ENCODE assay signal across 11 mouse cellular contexts in the genomic region with DNA sequence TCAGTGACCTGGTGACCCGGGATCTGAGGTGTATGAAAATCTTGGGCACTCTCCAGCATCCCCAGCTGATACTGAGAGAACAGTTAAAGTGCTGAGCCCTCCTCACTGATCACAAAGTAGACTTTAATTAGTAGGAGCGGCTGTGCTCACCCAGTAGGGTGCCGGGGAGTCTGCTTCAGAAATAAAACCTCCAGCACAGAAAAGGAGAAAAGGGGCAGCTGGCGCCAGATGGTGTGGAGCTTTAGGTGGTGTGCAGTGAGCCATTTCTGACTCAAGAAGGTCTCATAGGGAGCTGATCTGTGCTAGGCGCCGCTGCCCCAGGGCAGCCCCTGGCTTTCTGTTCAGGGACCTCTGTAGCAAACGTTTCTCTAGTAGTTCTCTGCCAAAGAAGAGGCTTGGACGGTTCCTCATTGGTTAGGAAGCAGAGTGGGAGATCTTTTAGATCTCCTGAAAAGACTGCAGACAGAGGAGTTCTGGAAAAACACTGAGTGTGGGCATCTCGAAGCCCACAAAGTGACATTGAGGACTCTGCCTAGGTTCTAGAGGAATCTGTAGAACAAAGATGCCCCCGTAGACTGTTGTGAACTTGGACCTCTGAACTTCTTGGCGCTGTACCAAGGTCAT.
DNase-seq lines count a peak whose midpoint lies in the region; ATAC-seq and TF ChIP-seq lines count a peak whose summit lies in the region.
"Had no signal": no experiment of that assay in that cellular context is flagged by ENCODE, and none has a peak within 500 bp of the region (broad histone marks: within the 10 kb centered on the region; RNA-seq: fewer than 3 reads in every experiment).

No protein-coding gene starts in this region.

- H3K27ac ChIP-seq in neural tube, embryonic 11.5 days (ENCODE audit: low read depth, low read length) = no peak overlapping the region
- no peak overlapping the region for H3K27ac ChIP-seq in neural tube, embryonic 15.5 days (replicated peaks)
- no peak overlapping the region for H3K27ac ChIP-seq in embryonic facial prominence, embryonic 12.5 days
- no peak overlapping the region for H3K27ac ChIP-seq in heart, embryonic 12.5 days (ENCODE audit: poor library complexity, severe bottlenecking)
- H3K27ac ChIP-seq in stomach, postnatal 0 days (replicated peaks) = no peak overlapping the region
- H3K27ac ChIP-seq: heart, embryonic 15.5 days; liver, embryonic 15.5 days had no signal

- 43% methylated on average over 11 of the region's 11 CpGs for WGBS in neural tube, embryonic 11.5 days
- WGBS in neural tube, embryonic 15.5 days = 41% methylated on average over 11 of the region's 11 CpGs
- WGBS in embryonic facial prominence, embryonic 12.5 days = 42% methylated on average over 11 of the region's 11 CpGs
- 56% methylated on average over 11 of the region's 11 CpGs for WGBS in heart, embryonic 12.5 days
- 65% methylated on average over 11 of the region's 11 CpGs for WGBS in stomach, postnatal 0 days

- H3K4me2 ChIP-seq in neural tube, embryonic 11.5 days (ENCODE audit: low read depth) = no peak overlapping the region
- no peak overlapping the region for H3K4me2 ChIP-seq in neural tube, embryonic 15.5 days
- no peak overlapping the region for H3K4me2 ChIP-seq in embryonic facial prominence, embryonic 12.5 days (replicated peaks)
- H3K4me2 ChIP-seq in heart, embryonic 12.5 days = no peak overlapping the region
- no peak overlapping the region for H3K4me2 ChIP-seq in stomach, postnatal 0 days (replicated peaks; ENCODE audit: low read depth)
- H3K4me2 ChIP-seq: heart, embryonic 15.5 days; liver, embryonic 15.5 days had no signal

- no peaks in the 10 kb centered on the region for H3K27me3 ChIP-seq in neural tube, embryonic 11.5 days (ENCODE audit: control insufficient read depth, insufficient read depth, low read length)
- H3K27me3 ChIP-seq in neural tube, embryonic 15.5 days (replicated peaks) = no peaks in the 10 kb centered on the region
- H3K27me3 ChIP-seq in embryonic facial prominence, embryonic 12.5 days = no peaks in the 10 kb centered on the region
- no peaks in the 10 kb centered on the region for H3K27me3 ChIP-seq in heart, embryonic 12.5 days (replicated peaks)
- H3K27me3 ChIP-seq in stomach, postnatal 0 days (ENCODE audit: control insufficient read depth, insufficient read depth, low read length) = no peaks in the 10 kb centered on the region
- H3K27me3 ChIP-seq: heart, embryonic 15.5 days; liver, embryonic 15.5 days had no signal

- H3K36me3 ChIP-seq in neural tube, embryonic 11.5 days (ENCODE audit: control insufficient read depth, insufficient read depth, low read length) = no peaks in the 10 kb centered on the region
- no peaks in the 10 kb centered on the region for H3K36me3 ChIP-seq in neural tube, embryonic 15.5 days
- no peaks in the 10 kb centered on the region for H3K36me3 ChIP-seq in embryonic facial prominence, embryonic 12.5 days
- no peaks in the 10 kb centered on the region for H3K36me3 ChIP-seq in heart, embryonic 12.5 days
- H3K36me3 ChIP-seq in stomach, postnatal 0 days (ENCODE audit: control insufficient read depth, insufficient read depth, low read length) = no peaks in the 10 kb centered on the region
- H3K36me3 ChIP-seq: heart, embryonic 15.5 days; liver, embryonic 15.5 days had no signal

- no peak for DNase-seq in neural tube, embryonic 11.5 days (ENCODE audit: low spot score)
- peak; percentile 6 to 10 for DNase-seq in kidney, postnatal 4 days
- DNase-seq in right cerebral cortex, postnatal 4 days = peak; percentile 5
- DNase-seq in thymus, postnatal 0 days (ENCODE audit: low spot score) = no peak
- DNase-seq in stomach, postnatal 0 days (ENCODE audit: low spot score) = no peak
- DNase-seq: spleen, adult 18-20 months had no signal

- TF ChIP-seq CTCF in stomach, postnatal 0 days (IDR thresholded peaks at IDR 0.05; ENCODE audit: low read depth) = no peak

- no peak for TF ChIP-seq EP300 in stomach, postnatal 0 days (optimal IDR thresholded peaks at IDR 0.05)

- no peaks in the 10 kb centered on the region for H3K9me3 ChIP-seq in neural tube, embryonic 11.5 days (ENCODE audit: control insufficient read depth, low read length)
- H3K9me3 ChIP-seq in neural tube, embryonic 15.5 days (replicated peaks) = no peaks in the 10 kb centered on the region
- no peaks in the 10 kb centered on the region for H3K9me3 ChIP-seq in embryonic facial prominence, embryonic 12.5 days
- 0 out of 2 replicates have a peak, but pooled peaks cover 2% of the 10 kb centered on the region for H3K9me3 ChIP-seq in heart, embryonic 12.5 days (replicated peaks)
- H3K9me3 ChIP-seq in stomach, postnatal 0 days (ENCODE audit: control insufficient read depth, low read length) = no peaks in the 10 kb centered on the region
- H3K9me3 ChIP-seq: heart, embryonic 15.5 days; liver, embryonic 15.5 days had no signal

- peak; percentile 46; the same call in 1 of the 2 replicates for ATAC-seq in neural tube, embryonic 11.5 days (ENCODE audit: insufficient read depth, low FRiP score, low TSS enrichment)
- no peak for ATAC-seq in neural tube, embryonic 15.5 days (ENCODE audit: low FRiP score)
- ATAC-seq in embryonic facial prominence, embryonic 12.5 days (ENCODE audit: insufficient number of reproducible peaks, insufficient read depth, low FRiP score, low TSS enrichment) = 0 out of 2 replicates have a peak, but pooled peaks have one; percentile 35
- no peak for ATAC-seq in heart, embryonic 12.5 days (ENCODE audit: insufficient number of reproducible peaks, low FRiP score)
- no peak for ATAC-seq in stomach, postnatal 0 days (ENCODE audit: low FRiP score, low TSS enrichment)

- H3K4me1 ChIP-seq in neural tube, embryonic 11.5 days (ENCODE audit: control insufficient read depth, insufficient read depth, low read length) = no peaks in the 10 kb centered on the region
- peaks cover 6% of the 10 kb centered on the region for H3K4me1 ChIP-seq in neural tube, embryonic 15.5 days
- no peaks in the 10 kb centered on the region for H3K4me1 ChIP-seq in embryonic facial prominence, embryonic 12.5 days
- no peaks in the 10 kb centered on the region for H3K4me1 ChIP-seq in heart, embryonic 12.5 days (replicated peaks)
- no peaks in the 10 kb centered on the region for H3K4me1 ChIP-seq in stomach, postnatal 0 days (replicated peaks; ENCODE audit: control insufficient read depth, insufficient read depth)
- H3K4me1 ChIP-seq: heart, embryonic 15.5 days; liver, embryonic 15.5 days had no signal

- H3K4me3 ChIP-seq in neural tube, embryonic 11.5 days (ENCODE audit: low read depth, low read length) = no peak overlapping the region
- no peak overlapping the region for H3K4me3 ChIP-seq in neural tube, embryonic 15.5 days (replicated peaks)
- H3K4me3 ChIP-seq in embryonic facial prominence, embryonic 12.5 days = no peak overlapping the region
- H3K4me3 ChIP-seq in heart, embryonic 12.5 days = no peak overlapping the region
- H3K4me3 ChIP-seq in stomach, postnatal 0 days (ENCODE audit: low read depth, low read length) = no peak overlapping the region
- H3K4me3 ChIP-seq: heart, embryonic 15.5 days; liver, embryonic 15.5 days had no signal

- H3K9ac ChIP-seq in neural tube, embryonic 11.5 days (ENCODE audit: low read length) = no peak overlapping the region
- no peak overlapping the region for H3K9ac ChIP-seq in neural tube, embryonic 15.5 days (replicated peaks)
- H3K9ac ChIP-seq in embryonic facial prominence, embryonic 12.5 days = no peak overlapping the region
- no peak overlapping the region for H3K9ac ChIP-seq in heart, embryonic 12.5 days
- no peak overlapping the region for H3K9ac ChIP-seq in stomach, postnatal 0 days (ENCODE audit: low read length)
- H3K9ac ChIP-seq: heart, embryonic 15.5 days; liver, embryonic 15.5 days had no signal

Comparison
In these comparisons a context has a peak if more than half of its experiments do, and no peak if none do; other contexts are left out.
1. ATAC-seq: peak in neural tube, embryonic 11.5 days (single experiment) and embryonic facial prominence, embryonic 12.5 days (single experiment); none in neural tube, embryonic 15.5 days (single experiment), heart, embryonic 12.5 days (single experiment) and stomach, postnatal 0 days (single experiment).
2. DNase-seq: peak in kidney, postnatal 4 days (2 of 2) and right cerebral cortex, postnatal 4 days (single experiment); none in neural tube, embryonic 11.5 days (single experiment), thymus, postnatal 0 days (single experiment) and stomach, postnatal 0 days (single experiment).